Mouse (Mus musculus): ENCODE results near the gene Wwox.

- TF ChIP-seq POLR2A (IDR thresholded peaks at IDR 0.05; ENCODE audit: control insufficient read depth, low read depth, low read length) (no peak), CTCF (IDR thresholded peaks at IDR 0.05; ENCODE audit: control insufficient read depth, insufficient read depth, insufficient replicate concordance, low read depth, low read length) (no peak)
Measured at GRCm38 (mm10) chr8:114579292-114579691, 139.8 kb downstream of the Wwox start.
